Mouse (Mus musculus) kidney, adult 2 months (tissue): ENCODE data around the gene Mgst2.

Experiments
- CTCF ChIP-seq: fragments of 200-500 bp; conservative IDR thresholded peaks from 2 replicates; pipeline ENCODE4 v1.5.1; 2011; ENCODE audit warnings: low read depth, mild to moderate bottlenecking, control low read depth, low read length, moderate library complexity, mixed read lengths; ENCODE audit not compliant: insufficient read depth, insufficient read length
- POLR2A ChIP-seq: fragments of 200-500 bp; IDR thresholded peaks from one replicate; pipeline ENCODE4 v1.6.1; 2011; ENCODE audit warnings: low read depth, low read length, control low read depth

DNA sequence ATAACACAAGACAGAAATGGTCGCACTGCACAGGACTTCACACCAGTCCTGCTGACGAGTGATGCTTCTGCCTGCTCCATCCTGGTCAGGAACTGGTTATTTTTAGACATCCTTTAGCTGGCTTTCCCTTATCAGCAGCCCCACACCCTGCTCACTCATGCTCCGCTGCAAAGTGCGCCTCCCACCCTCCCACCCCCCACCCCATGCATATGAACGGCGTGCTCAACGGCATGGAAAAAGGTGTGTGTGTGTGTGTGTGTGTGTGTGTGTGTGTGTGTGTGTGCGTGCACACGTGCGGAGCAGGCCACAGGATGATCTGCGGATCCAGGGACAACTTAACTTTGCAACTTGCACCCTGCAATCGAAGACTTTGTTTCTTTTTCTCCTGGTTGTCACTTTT is 68.3 kb downstream of the Mgst2 start:
- no peak for TF ChIP-seq POLR2A
- no peak for TF ChIP-seq CTCF
